Mouse (Mus musculus) liver, embryonic 14 days (tissue): Measurements from ENCODE around the gene Atp1a2. TPM values are rescaled to one million over a fixed set of nuclear protein-coding genes. Genes with fewer than 3 reads are reported as not detected.

ENCODE experiments used
- polyA plus RNA-seq: library from polyadenylated mRNA; depleted of rRNA; stranded (reverse); fragments of >200 nt; gene quantifications from 2 replicates; pipeline ENCODE4 v1.2.3, GENCODE M21; 2012; rRNA removed

Gene Atp1a2
- 0.08 and 0.28 TPM in 2 replicates for polyA plus RNA-seq

GRCm38 (mm10) chr1:172297611-172298537 is at the start of gene Atp1a2:
Atp1a2 (minus strand) TSS chr1:172298064.

GRCm38 (mm10) chr1:172340729-172341321 is 43.0 kb upstream of the Atp1a2 start, which contains the start of gene Kcnj10:
Kcnj10 (plus strand) TSS chr1:172341210.

GRCm38 (mm10) chr1:172329131-172329530 is 31.3 kb upstream of the Atp1a2 start, which contains the start of gene Kcnj9:
Kcnj9 (minus strand) TSS chr1:172329318.

GRCm38 (mm10) chr1:172261477-172262078 is 36.3 kb downstream of the Atp1a2 start, which contains the start of gene Igsf8:
Igsf8 (plus strand) TSS chr1:172261641.

GRCm38 (mm10) chr1:172258314-172258713 is 39.5 kb downstream of the Atp1a2 start, which contains the start of gene Atp1a4:
Atp1a4 (minus strand) TSS chr1:172258414.

Other genes starting within 250 kb of the Atp1a2 start
- not detected in 2 replicates for gene Nhlh1, start 240.5 kb downstream of the Atp1a2 start, polyA plus RNA-seq
- gene Copa, start 215.5 kb downstream of the Atp1a2 start, polyA plus RNA-seq, result 31.2 and 31.6 TPM in 2 replicates
- 20.5 and 24.1 TPM in 2 replicates for gene Ncstn, start 215.3 kb downstream of the Atp1a2 start, polyA plus RNA-seq
- 18.3 and 20.3 TPM in 2 replicates for gene Pex19, start 171.3 kb downstream of the Atp1a2 start, polyA plus RNA-seq
- 34.0 and 37.0 TPM in 2 replicates for gene Dcaf8, start 150.0 kb downstream of the Atp1a2 start, polyA plus RNA-seq
- gene Pea15a, start 91.3 kb downstream of the Atp1a2 start, polyA plus RNA-seq, result 11.8 and 12.0 TPM in 2 replicates
- gene Casq1, start 78.2 kb downstream of the Atp1a2 start, polyA plus RNA-seq, result 0.18 and 0.85 TPM in 2 replicates
- gene Atp1a4, start 39.6 kb downstream of the Atp1a2 start, polyA plus RNA-seq, result 0.01 TPM in 2 replicates
- 13.8 and 14.8 TPM in 2 replicates for gene Igsf8, start 36.4 kb downstream of the Atp1a2 start, polyA plus RNA-seq
- gene Kcnj9, start 31.3 kb upstream of the Atp1a2 start, polyA plus RNA-seq, result 0.03 and 0.05 TPM in 2 replicates
- 0.15 TPM in 2 replicates for gene Kcnj10, start 43.1 kb upstream of the Atp1a2 start, polyA plus RNA-seq
- 4.2 and 5.5 TPM in 2 replicates for gene Pigm, start 78.5 kb upstream of the Atp1a2 start, polyA plus RNA-seq
- 0.90 and 1.3 TPM in 2 replicates for gene Slamf9, start 177.3 kb upstream of the Atp1a2 start, polyA plus RNA-seq
- gene Igsf9, start 183.7 kb upstream of the Atp1a2 start, polyA plus RNA-seq, result 1.5 and 1.6 TPM in 2 replicates
- 73.2 and 82.2 TPM in 2 replicates for gene Tagln2, start 202.0 kb upstream of the Atp1a2 start, polyA plus RNA-seq
- 0.23 and 0.29 TPM in 2 replicates for gene Cfap45, start 222.7 kb upstream of the Atp1a2 start, polyA plus RNA-seq